Mouse (Mus musculus) left cerebral cortex, adult 2 months (tissue): ENCODE measurements around the gene Por. TPM values are rescaled to one million over a fixed set of nuclear protein-coding genes. Genes with fewer than 3 reads are reported as not detected.

Experiments
- DNase-seq, 2 experiments: peaks; one replicate each; pipeline ENCODE4 v3.0.0; 2021 to 2022; ENCODE audit warnings: low spot score in 2 of 2, mixed read lengths in 1 of 2; ENCODE audit errors: extremely low spot score in 1 of 2
- H3K27ac ChIP-seq: fragments of 200-600 bp; 2 replicates; pipeline ENCODE4 v1.8.1; 2022
- H3K4me3 ChIP-seq: fragments of 200-600 bp; 2 replicates; pipeline ENCODE4 v1.8.1; 2022
- CTCF ChIP-seq: fragments of 200-600 bp; IDR thresholded peaks from 2 replicates; pipeline ENCODE4 v1.8.1; 2022; ENCODE audit warnings: antibody characterized with exemption, mild to moderate bottlenecking, moderate library complexity
- intact Hi-C: fragments of 180-260 bp; cut with DNase I; formaldehyde crosslinking; loops from one replicate; pipeline ENCODE4 v1.15.1; 2025
- total RNA-seq, 2 experiments: library from RNA; stranded (reverse); gene quantifications; 2 replicates each; pipeline ENCODE4 v1.2.3; 2021

Gene Por
- total RNA-seq, 2 experiments from 2014 or later: 86.0 to 93.6 TPM

- Histone ChIP-seq H3K27ac (no peak overlapping the region), H3K4me3 (no peak overlapping the region)
- intact Hi-C loops: no loop called here
- DNase-seq: no peak
- no peak for TF ChIP-seq CTCF
Measured at GRCm38 (mm10) chr5:135682009-135682408, 12.2 kb downstream of the Por start.

GRCm38 (mm10) chr5:135682942-135683570, 13.2 kb downstream of the Por start:
- DNase-seq: no peak
- Histone ChIP-seq H3K27ac (no peak overlapping the region), H3K4me3 (no peak overlapping the region)
- intact Hi-C loops: no loop called here
- TF ChIP-seq CTCF: no peak

GRCm38 (mm10) chr5:135690401-135690800, 20.6 kb downstream of the Por start:
- no peak for DNase-seq
- no peak for TF ChIP-seq CTCF
- Histone ChIP-seq H3K4me3 (peak overlapping the region; percentile 95), H3K27ac (no peak overlapping the region)
- intact Hi-C loops: no loop called here

GRCm38 (mm10) chr5:135691266-135691665, 21.4 kb downstream of the Por start:
- intact Hi-C loops: no loop called here

GRCm38 (mm10) chr5:135693281-135693853, 23.5 kb downstream of the Por start:
- H3K27ac ChIP-seq: no peak overlapping the region
- DNase-seq: no peak
- no peak overlapping the region for H3K4me3 ChIP-seq
- no peak for TF ChIP-seq CTCF
- intact Hi-C loops: no loop called here

More at GRCm38 (mm10) chr5:135691266-135691665, 21.4 kb downstream of the Por start:
- DNase-seq: no peak
- no peak for TF ChIP-seq CTCF
- Histone ChIP-seq H3K4me3 (no peak overlapping the region), H3K27ac (no peak overlapping the region)

- Histone ChIP-seq H3K4me3 (no peak overlapping the region), H3K27ac (no peak overlapping the region)
- intact Hi-C loops: no loop called here
- no peak for DNase-seq
- TF ChIP-seq CTCF: no peak
Measured at GRCm38 (mm10) chr5:135695277-135695721, 25.5 kb downstream of the Por start.

- TF ChIP-seq CTCF: no peak
- intact Hi-C loops: no loop called here
Measured at GRCm38 (mm10) chr5:135697711-135698111, 27.9 kb downstream of the Por start.

GRCm38 (mm10) chr5:135701601-135702000, 31.8 kb downstream of the Por start:
- intact Hi-C loops: loop anchor here (5.0 kb wide), 1 partner anchor 69 kb away; the partner anchor contains the start of gene Rhbdd2
- no peak overlapping the region; the same call in 1 of the 2 replicates for H3K27ac ChIP-seq
- no peak for TF ChIP-seq CTCF

More at GRCm38 (mm10) chr5:135697711-135698111, 27.9 kb downstream of the Por start:
- H3K27ac ChIP-seq: no peak overlapping the region
- DNase-seq: no peak
- no peak overlapping the region for H3K4me3 ChIP-seq

GRCm38 (mm10) chr5:135702190-135702589, 32.4 kb downstream of the Por start:
- DNase-seq: no peak
- Histone ChIP-seq H3K4me3 (no peak overlapping the region), H3K27ac (peak overlapping the region; percentile 87)
- no peak for TF ChIP-seq CTCF
- intact Hi-C loops: loop anchor here (5.0 kb wide), 1 partner anchor 70 kb away; the partner anchor contains the start of gene Rhbdd2

More at GRCm38 (mm10) chr5:135701601-135702000, 31.8 kb downstream of the Por start:
- DNase-seq: no peak
- no peak overlapping the region for H3K4me3 ChIP-seq

- intact Hi-C loops: loop anchor here (5.0 kb wide), 1 partner anchor 70 kb away; the partner anchor contains the start of gene Rhbdd2
- Histone ChIP-seq H3K4me3 (no peak overlapping the region), H3K27ac (peak overlapping the region; percentile 87)
- DNase-seq: peak; percentile 64 to 68
- TF ChIP-seq CTCF: peak; percentile 37
Measured at GRCm38 (mm10) chr5:135702682-135703192, 32.9 kb downstream of the Por start.

GRCm38 (mm10) chr5:135703431-135703830, 33.6 kb downstream of the Por start:
- no peak for TF ChIP-seq CTCF
- intact Hi-C loops: loop anchor here (5.0 kb wide), 1 partner anchor 71 kb away; the partner anchor contains the start of gene Rhbdd2
- DNase-seq: no peak
- H3K4me3 ChIP-seq: no peak overlapping the region
- H3K27ac ChIP-seq: peak overlapping the region; percentile 17; the same call in 1 of the 2 replicates

- intact Hi-C loops: no loop called here
- no peak for DNase-seq
- no peak for TF ChIP-seq CTCF
- Histone ChIP-seq H3K4me3 (no peak overlapping the region), H3K27ac (no peak overlapping the region)
Measured at GRCm38 (mm10) chr5:135705383-135705782, 35.5 kb downstream of the Por start.
